Mouse (Mus musculus) ES-E14 (cell line): Measurements from ENCODE around the gene Ttc27.

Source experiments
- HCFC1 ChIP-seq: IDR thresholded peaks from 2 replicates; pipeline ENCODE4 v1.6.1; 2012; ENCODE audit warnings: low read length, inconsistent platforms, borderline replicate concordance; ENCODE audit not compliant: insufficient read depth
- ZC3H11A ChIP-seq: IDR thresholded peaks from 2 replicates; pipeline ENCODE4 v1.6.1; 2012; ENCODE audit warnings: low read depth, mild to moderate bottlenecking, inconsistent platforms, low read length, borderline replicate concordance

GRCm38 (mm10) chr17:74769390-74769811 is 51.9 kb downstream of the Ttc27 start:
- no peak for TF ChIP-seq ZC3H11A
- TF ChIP-seq HCFC1: no peak
